Mouse (Mus musculus) liver, embryonic 12.5 days (tissue): ENCODE results near the gene Hoxd12. TPM values are rescaled to one million over a fixed set of nuclear protein-coding genes. Genes with fewer than 3 reads are reported as not detected.

Experiments used
- ATAC-seq: fragments of 200-750 bp; cut with Nextera tagmentation; 2 replicates; pipeline ENCODE4 v1.8.0; 2017; ENCODE audit warnings: moderate number of reproducible peaks, mild to moderate bottlenecking, moderate library complexity
- H3K27ac ChIP-seq: fragments of 300-500 bp; sonication (generic); 2 replicates; pipeline ENCODE4 v1.5.1; 2016; ENCODE audit warnings: mild to moderate bottlenecking
- H3K27me3 ChIP-seq: fragments of 300-500 bp; sonication (generic); replicated peaks from 2 replicates; pipeline ENCODE4 v1.6.1; 2016; ENCODE audit warnings: mild to moderate bottlenecking, moderate library complexity
- H3K36me3 ChIP-seq: fragments of 300-500 bp; sonication (generic); 2 replicates; pipeline ENCODE4 v1.6.1; 2016; ENCODE audit warnings: mild to moderate bottlenecking, moderate library complexity
- H3K4me1 ChIP-seq: fragments of 300-500 bp; sonication (generic); 2 replicates; pipeline ENCODE4 v1.6.1; 2016
- H3K4me2 ChIP-seq: fragments of 300-500 bp; sonication (generic); 2 replicates; pipeline ENCODE4 v1.6.1; 2016; ENCODE audit warnings: mild to moderate bottlenecking, moderate library complexity
- H3K4me3 ChIP-seq: fragments of 300-500 bp; sonication (generic); 2 replicates; pipeline ENCODE4 v1.5.1; 2016; ENCODE audit warnings: mild to moderate bottlenecking, moderate library complexity
- H3K9ac ChIP-seq: fragments of 300-500 bp; sonication (generic); 2 replicates; pipeline ENCODE4 v1.6.1; 2016; ENCODE audit warnings: mild to moderate bottlenecking, moderate library complexity
- H3K9me3 ChIP-seq: fragments of 300-500 bp; sonication (generic); replicated peaks from 2 replicates; pipeline ENCODE4 v1.6.1; 2016; ENCODE audit warnings: mild to moderate bottlenecking, moderate library complexity
- WGBS: fragments of 180-500 bp; shearing (Covaris S2); methylation state at CpG from one replicate; pipeline ENCODE4 v1.1.7; 2016; ENCODE audit not compliant: insufficient replicate concordance; 5-methylcytosine and 5-hydroxymethylcytosine counted together
- polyA plus RNA-seq: library from polyadenylated mRNA; unstranded; fragments of >200 nt; fragmentation: Nextera tagmentation; extraction: Ambion mirVana; gene quantifications from 2 replicates; pipeline ENCODE4 v1.2.1, GENCODE M21; 2016

The Hoxd12 gene
- polyA plus RNA-seq, 1 experiment from 2014 or later: not detected

GRCm38 (mm10) chr2:74657251-74658023 lies 17.4 kb upstream of the Hoxd12 start:
- peaks cover 91% of the 10 kb centered on the region for H3K27me3 ChIP-seq
- no peak overlapping the region for H3K9ac ChIP-seq
- 3% methylated on average over 62 of the region's 62 CpGs for WGBS
- H3K27ac ChIP-seq: no peak overlapping the region
- H3K4me3 ChIP-seq: peak overlapping the region; percentile 5; the same call in 1 of the 2 replicates
- peak overlapping the region; percentile 6; the same call in 1 of the 2 replicates for H3K4me2 ChIP-seq
- peaks cover 13% of the 10 kb centered on the region for H3K4me1 ChIP-seq
- no peaks in the 10 kb centered on the region for H3K36me3 ChIP-seq
- no peak for ATAC-seq
- no peaks in the 10 kb centered on the region for H3K9me3 ChIP-seq

GRCm38 (mm10) chr2:74658024-74658666 lies 16.7 kb upstream of the Hoxd12 start:
- H3K4me3 ChIP-seq: peak overlapping the region; percentile 5; the same call in 1 of the 2 replicates
- H3K27me3 ChIP-seq: peaks cover 96% of the 10 kb centered on the region
- H3K4me2 ChIP-seq: 0 out of 2 replicates have a peak overlapping the region, but pooled peaks have one; percentile 6
- no peak overlapping the region for H3K9ac ChIP-seq
- no peak overlapping the region for H3K27ac ChIP-seq
- no peaks in the 10 kb centered on the region for H3K36me3 ChIP-seq
- no peak for ATAC-seq
- H3K9me3 ChIP-seq: no peaks in the 10 kb centered on the region
- H3K4me1 ChIP-seq: peaks cover 13% of the 10 kb centered on the region
- WGBS: 2% methylated on average over 15 of the region's 15 CpGs

DNA sequence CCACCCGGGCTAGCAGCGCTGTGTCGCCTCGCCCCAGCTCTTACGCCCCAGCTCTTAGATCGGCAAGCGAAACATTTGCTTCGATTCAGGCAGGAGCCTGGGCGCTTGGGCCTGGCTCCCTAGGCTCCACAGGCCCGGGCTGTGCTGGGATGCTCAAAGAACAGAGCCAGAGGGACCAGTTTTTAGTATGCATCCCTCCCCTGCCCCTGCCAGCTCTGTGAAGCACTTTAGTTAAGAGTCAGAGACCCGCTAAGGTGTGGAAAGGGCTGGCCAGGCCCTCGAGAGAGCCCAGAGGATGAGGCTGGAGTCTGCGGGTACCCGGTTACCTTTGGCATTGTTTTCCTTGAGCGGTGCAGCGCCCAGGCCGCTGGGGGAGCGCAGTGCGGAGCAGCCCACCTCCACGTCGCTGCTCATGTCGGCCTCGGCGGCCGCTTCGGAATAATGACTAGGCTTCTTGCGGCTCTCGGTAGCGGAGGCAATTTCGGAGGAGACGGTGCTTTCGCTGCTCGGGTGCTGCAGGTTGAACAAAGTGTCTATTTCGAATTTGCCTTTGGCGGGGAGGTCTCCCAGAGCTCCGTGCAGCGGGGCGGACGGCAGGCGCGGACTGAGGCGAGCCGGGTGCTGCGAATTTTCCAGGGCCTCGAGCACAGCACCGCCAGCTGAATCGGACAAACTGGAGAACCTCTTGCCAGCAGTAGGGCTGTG lies 16.0 kb upstream of the Hoxd12 start:
- Histone ChIP-seq H3K9ac (no peak overlapping the region), H3K4me2 (no peak overlapping the region), H3K27me3 (peaks cover 100% of the 10 kb centered on the region), H3K4me3 (no peak overlapping the region), H3K36me3 (no peaks in the 10 kb centered on the region), H3K9me3 (no peaks in the 10 kb centered on the region), H3K4me1 (peaks cover 13% of the 10 kb centered on the region), H3K27ac (no peak overlapping the region)
- no peak for ATAC-seq
- WGBS: 3% methylated on average over 47 of the region's 47 CpGs

DNA sequence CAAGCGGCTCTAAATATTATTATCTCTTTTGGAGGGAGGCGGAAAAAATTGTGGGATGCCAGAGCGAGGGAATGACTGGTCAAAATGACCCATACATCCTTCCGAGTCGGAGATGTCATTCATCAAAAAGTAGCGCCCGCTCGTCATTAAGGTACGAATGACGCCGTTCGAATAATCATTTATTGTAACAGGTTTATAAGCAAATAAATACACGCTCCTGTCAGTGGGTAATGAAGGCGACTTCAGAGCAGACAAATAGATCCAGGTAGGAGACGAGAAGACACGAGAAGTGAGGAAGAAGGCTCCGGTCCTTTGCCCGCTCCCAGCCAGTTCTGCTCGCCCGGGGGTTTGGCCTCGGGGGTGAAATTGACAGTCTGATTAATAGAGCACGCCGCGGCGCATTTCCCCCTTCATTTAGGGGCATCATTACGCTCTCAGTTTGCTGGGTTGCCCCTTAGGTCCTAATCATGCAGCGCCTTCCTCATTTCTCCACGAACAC lies 15.3 kb upstream of the Hoxd12 start, which contains the start of gene Evx2:
Gene Evx2, minus strand, starts transcription at position 51 of the 499 bp plus-strand sequence.
- Histone ChIP-seq H3K9ac (no peak within 1 kb of the TSS), H3K4me3 (no peak within 1 kb of the TSS), H3K9me3 (no peaks in the 10 kb centered on the region), H3K4me2 (no peak within 1 kb of the TSS), H3K4me1 (peaks cover 13% of the 10 kb centered on the region), H3K27ac (no peak within 1 kb of the TSS), H3K36me3 (no peaks in the 10 kb centered on the region), H3K27me3 (peaks cover 100% of the 10 kb centered on the region)
- 4% methylated on average over 28 of the region's 28 CpGs for WGBS
- no peak for ATAC-seq

GRCm38 (mm10) chr2:74660421-74661375 lies 14.1 kb upstream of the Hoxd12 start:
- Histone ChIP-seq H3K9me3 (no peaks in the 10 kb centered on the region), H3K9ac (no peak overlapping the region), H3K27ac (no peak overlapping the region), H3K36me3 (no peaks in the 10 kb centered on the region), H3K4me1 (peaks cover 8% of the 10 kb centered on the region), H3K27me3 (peaks cover 99% of the 10 kb centered on the region), H3K4me3 (no peak overlapping the region), H3K4me2 (no peak overlapping the region)
- no peak for ATAC-seq
- 4% methylated on average over 30 of the region's 30 CpGs for WGBS

GRCm38 (mm10) chr2:74661685-74662084 lies 13.1 kb upstream of the Hoxd12 start:
- Histone ChIP-seq H3K36me3 (no peaks in the 10 kb centered on the region), H3K4me3 (no peak overlapping the region), H3K4me2 (no peak overlapping the region), H3K27me3 (peaks cover 99% of the 10 kb centered on the region), H3K9ac (no peak overlapping the region), H3K4me1 (0 out of 2 replicates have a peak, but pooled peaks cover 3% of the 10 kb centered on the region), H3K9me3 (no peaks in the 10 kb centered on the region), H3K27ac (no peak overlapping the region)
- 1% methylated on average over 14 of the region's 14 CpGs for WGBS
- no peak for ATAC-seq

GRCm38 (mm10) chr2:74663291-74663925 lies 11.4 kb upstream of the Hoxd12 start:
- 4% methylated on average over 18 of the region's 18 CpGs for WGBS
- Histone ChIP-seq H3K4me1 (peaks cover 8% of the 10 kb centered on the region; the same call in 1 of the 2 replicates), H3K4me2 (no peak overlapping the region), H3K36me3 (no peaks in the 10 kb centered on the region), H3K27me3 (peaks cover 99% of the 10 kb centered on the region), H3K4me3 (no peak overlapping the region), H3K27ac (no peak overlapping the region), H3K9ac (no peak overlapping the region), H3K9me3 (no peaks in the 10 kb centered on the region)
- ATAC-seq: no peak

- H3K4me1 ChIP-seq: peaks cover 11% of the 10 kb centered on the region; the same call in 1 of the 2 replicates
- WGBS: 4% methylated on average over 7 of the region's 7 CpGs
- ATAC-seq: no peak
These were observed 8.4 kb upstream of the Hoxd12 start for GRCm38 (mm10) chr2:74666411-74666810.

DNA sequence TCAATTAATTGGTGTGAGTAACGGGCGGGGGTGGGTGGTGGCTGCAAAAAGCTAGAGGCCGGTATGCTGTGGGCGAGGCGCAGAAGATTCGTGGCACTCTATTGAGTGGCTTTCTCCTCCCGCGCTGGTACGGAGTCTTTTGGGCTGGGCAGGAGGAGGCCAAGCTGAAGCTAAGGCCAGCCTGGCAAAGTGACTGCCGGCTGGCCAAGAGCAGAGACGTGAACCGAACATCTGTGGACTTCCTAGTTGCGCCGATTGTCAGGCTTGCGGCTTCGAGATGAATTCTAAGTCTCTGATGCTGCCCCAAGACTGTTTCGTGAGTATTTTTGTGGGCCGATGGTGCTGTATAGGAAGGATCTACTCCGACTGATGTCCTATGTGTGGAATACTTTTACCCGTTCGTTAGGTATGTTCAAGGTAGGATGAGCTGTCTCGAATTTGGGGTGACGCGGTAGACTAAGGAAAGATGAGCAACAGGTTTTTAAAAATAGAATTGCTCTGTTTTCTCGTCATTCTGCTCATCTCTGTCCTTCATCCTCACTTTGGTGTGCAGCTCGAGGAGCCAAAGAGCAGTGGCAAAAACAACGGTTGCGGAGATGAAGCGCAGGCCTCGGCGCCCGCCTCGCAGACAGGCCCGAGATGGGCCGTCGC lies 7.5 kb upstream of the Hoxd12 start:
- Histone ChIP-seq H3K4me2 (peak overlapping the region; percentile 63; the same call in 1 of the 2 replicates), H3K27me3 (peaks cover 98% of the 10 kb centered on the region), H3K9ac (no peak overlapping the region), H3K36me3 (no peaks in the 10 kb centered on the region), H3K27ac (no peak overlapping the region), H3K9me3 (no peaks in the 10 kb centered on the region), H3K4me1 (peaks cover 11% of the 10 kb centered on the region; the same call in 1 of the 2 replicates), H3K4me3 (0 out of 2 replicates have a peak overlapping the region, but pooled peaks have one; percentile 45)
- no peak for ATAC-seq
- WGBS: 5% methylated on average over 36 of the region's 36 CpGs

More at GRCm38 (mm10) chr2:74666411-74666810, 8.4 kb upstream of the Hoxd12 start:
- no peak overlapping the region for H3K4me3 ChIP-seq
- peaks cover 98% of the 10 kb centered on the region for H3K27me3 ChIP-seq
- no peak overlapping the region for H3K4me2 ChIP-seq
- no peak overlapping the region for H3K9ac ChIP-seq
- H3K27ac ChIP-seq: no peak overlapping the region
- H3K9me3 ChIP-seq: no peaks in the 10 kb centered on the region
- no peaks in the 10 kb centered on the region for H3K36me3 ChIP-seq

GRCm38 (mm10) chr2:74667842-74668357 lies 6.9 kb upstream of the Hoxd12 start, which contains the start of gene Hoxd13:
TSS of gene Hoxd13 (plus strand) at chr2:74668310.
- H3K4me3 ChIP-seq: peak within 1 kb of the TSS; percentile 45
- H3K4me2 ChIP-seq: peak within 1 kb of the TSS; percentile 63
- no peaks in the 10 kb centered on the region for H3K36me3 ChIP-seq
- no peak within 1 kb of the TSS for H3K27ac ChIP-seq
- peaks cover 14% of the 10 kb centered on the region; the same call in 1 of the 2 replicates for H3K4me1 ChIP-seq
- H3K9ac ChIP-seq: no peak within 1 kb of the TSS
- no peak for ATAC-seq
- no peaks in the 10 kb centered on the region for H3K9me3 ChIP-seq
- peaks cover 98% of the 10 kb centered on the region for H3K27me3 ChIP-seq
- WGBS: 1% methylated on average over 24 of the region's 51 CpGs
